Mouse (Mus musculus) forelimb bud, embryonic 11.5 days (tissue): ENCODE data around the gene Tgfbr3.

Experiments used
- DNase-seq: peaks from one replicate; pipeline ENCODE4 v3.0.0-alpha.2; 2012; ENCODE audit warnings: low read depth, low spot score

Tgfbr3 gene

DNA sequence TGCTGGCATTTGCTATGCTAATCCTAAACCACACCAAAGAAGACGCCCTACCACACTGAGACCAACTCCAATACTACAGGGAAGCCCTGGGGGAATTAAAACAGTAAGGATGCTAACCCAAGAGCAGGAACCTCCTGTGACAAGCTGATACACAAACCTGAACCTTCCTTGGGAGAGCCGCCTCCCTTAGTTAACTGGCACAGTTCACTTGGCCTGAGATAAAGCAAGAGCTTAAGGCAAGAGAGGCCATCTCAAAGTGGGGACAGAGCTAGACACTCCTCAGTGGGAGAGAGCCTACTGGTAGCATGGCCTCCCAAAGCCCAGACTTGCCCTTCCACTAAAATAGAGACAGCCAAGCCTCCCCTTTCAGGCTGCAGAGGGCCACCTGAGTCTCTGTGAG lies 79.4 kb downstream of the Tgfbr3 start:
- DNase-seq = no peak

DNA sequence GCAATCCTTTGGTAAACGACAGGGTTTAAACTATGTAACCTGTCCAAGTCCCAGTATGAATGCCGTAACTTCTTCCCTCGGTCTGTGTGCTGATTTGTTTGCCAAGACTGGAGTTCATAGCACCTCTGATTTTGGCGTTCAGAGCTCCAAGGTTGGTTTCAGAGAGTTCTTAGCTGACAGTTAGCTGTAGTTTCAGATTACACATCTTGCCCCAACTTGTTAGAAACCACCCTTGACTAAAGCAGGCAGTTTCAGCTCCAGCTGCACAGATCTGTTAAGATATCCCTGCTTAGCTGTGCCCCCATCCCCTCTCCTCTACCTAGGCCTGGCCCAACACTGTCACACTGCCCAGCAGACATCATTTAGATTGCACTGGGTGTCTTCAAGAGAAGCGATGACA lies 81.5 kb downstream of the Tgfbr3 start:
- DNase-seq = no peak

DNA sequence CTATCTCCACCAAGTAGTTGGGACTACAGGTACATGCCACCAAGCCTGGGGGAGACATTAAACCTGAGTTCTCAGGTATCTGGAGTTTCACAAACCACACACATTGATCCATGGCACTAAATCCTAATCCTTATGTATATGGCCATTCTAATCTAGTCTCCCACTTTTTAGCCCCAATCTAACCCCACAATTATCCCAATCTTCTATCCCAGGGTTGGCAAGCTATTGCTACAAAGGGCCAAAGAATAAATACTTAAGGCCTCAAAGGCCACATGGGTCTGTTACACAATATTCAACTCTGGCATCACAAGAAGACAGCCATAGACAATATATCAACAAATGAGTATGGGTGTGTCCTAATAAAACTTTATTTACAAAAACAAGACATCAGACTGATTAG lies 85.1 kb downstream of the Tgfbr3 start:
- DNase-seq = no peak

DNA sequence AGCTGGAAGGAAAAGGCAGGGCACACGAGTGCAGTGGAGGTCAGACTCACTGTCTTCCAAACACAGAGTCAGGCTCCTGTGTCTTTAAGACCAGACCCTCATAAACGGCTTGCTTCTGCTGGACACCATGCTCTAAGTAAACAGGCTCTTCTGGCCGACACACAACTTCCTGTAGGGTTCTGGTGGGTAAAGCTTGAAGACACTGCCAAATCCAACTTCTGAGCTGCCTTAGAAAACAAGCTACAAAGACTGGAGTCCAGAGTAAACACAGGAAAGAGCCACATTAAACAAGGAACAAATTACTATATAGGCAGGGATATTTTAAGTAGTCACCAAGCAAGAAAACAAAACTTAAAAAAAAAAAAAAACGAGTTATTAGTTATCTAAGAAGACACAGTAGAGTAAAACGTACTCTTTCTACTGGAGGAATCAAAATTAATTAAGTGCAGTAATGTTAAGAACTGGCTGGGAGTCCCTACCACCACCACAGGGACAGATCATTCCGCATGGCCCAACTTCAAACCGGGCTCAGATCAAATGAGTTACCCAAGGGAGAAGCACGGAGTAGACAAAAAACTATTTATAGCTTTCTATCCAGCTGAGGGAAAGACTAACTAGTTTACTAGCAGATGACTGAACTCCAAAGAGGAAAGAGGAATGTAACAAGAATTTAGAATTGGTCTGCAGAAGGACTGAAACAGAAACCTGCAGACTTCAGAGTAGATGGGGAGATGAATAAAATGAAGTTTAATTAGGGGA lies 86.4 kb downstream of the Tgfbr3 start:
- DNase-seq = no peak

DNA sequence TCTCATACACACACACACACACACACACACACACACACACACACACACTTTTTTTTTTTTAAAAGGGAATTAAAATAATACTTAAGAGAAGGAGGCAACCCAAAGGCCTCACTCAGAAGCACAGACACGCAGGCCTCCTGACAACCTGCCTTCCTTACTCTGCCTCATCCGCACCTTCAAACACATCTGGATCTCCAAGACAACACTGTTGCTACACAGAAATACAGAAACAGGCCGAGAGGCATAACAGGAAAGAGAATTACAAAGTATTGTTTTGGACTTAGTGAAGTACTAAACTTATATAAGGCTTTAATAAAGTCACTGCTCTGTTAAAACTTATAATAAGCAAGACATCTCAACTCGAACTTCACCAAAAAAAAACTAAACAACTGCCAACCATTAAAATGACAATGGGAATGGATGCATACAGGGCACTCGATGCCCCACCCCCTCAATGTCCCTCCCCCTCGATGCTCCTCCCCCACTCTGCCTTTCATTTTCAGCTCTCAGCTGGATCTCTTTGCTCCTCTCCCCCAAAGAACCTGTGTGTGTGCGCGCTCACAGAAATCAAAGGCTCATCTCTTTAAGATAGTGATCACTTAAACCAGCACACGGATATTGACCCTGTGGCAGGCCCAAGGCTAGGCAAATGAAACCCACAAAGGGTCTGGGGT lies 87.8 kb downstream of the Tgfbr3 start:
- DNase-seq = no peak

DNA sequence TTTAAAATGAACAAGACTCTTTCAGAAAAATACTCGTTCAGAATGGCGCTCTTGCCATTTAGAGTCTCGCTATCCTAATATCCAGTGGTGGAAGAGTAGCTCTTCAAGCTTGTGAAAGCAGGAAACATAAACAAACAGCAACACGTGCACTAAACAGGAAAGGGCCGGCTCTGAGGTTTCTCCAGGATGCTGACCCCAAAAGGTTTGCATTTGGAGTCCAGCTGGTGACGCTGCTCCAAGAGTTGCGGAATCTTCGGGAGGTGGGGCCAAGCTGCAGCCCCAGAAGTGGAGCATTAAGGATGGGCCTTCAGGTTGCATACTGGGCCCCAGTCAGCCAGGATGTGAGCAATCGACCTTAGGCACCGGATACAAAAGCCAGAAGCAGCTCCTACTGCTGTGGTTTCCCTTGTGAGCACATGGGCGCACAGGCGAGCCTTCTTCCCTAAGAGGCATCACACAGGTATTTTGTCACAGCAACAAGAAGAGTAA lies 88.5 kb downstream of the Tgfbr3 start:
- DNase-seq = peak; percentile 43

DNA sequence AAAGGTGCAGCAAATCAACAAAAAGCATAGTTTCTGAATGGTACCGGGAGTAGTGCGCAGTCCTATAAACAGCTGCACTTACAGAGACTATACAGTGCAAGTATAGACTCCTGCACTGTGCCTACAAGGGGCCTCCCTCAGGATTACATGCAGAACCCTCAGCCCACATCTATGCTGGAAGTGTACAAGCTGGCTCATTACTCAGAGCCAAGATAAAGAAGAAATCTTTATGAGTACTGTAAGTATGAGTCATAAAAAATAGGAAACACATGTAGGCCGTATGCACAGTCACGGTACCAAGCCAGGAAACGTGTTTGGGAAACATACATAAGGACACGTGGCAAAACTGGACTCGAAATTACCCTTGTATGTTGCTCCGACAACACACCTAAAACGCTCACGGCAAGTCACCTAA lies 89.2 kb downstream of the Tgfbr3 start:
- peak; percentile 53 for DNase-seq

DNA sequence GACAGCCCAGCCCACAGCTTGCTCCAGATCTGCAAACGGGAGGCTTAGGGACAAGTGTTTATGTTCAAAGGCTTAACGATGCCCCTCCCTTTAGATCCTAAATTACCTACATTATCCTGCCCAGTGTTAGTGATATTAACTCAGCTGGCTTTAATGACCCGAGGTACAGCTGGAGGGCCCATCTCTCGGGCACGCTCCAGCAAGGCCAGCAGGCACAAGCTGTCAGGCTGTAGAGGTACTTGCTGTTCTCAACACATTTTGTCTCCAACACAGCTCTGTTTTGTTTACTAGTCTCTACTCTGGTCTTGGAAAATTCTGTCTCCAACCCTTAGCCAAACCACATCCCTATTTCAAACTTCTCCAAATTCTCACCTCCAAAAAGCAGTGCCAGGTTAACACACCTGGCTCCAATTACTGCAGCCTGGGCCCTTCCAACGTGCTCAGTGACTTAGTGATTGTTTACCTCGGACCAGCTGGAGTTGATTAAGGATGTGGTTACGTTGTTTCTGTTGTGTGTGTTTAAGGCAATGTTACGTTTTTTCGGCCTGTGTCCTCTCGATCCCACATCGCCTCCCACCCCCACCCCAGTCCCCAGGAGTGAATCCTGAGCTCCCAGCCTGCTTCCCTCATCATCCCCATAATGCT lies 93.6 kb downstream of the Tgfbr3 start:
- peak; percentile 92 for DNase-seq

DNA sequence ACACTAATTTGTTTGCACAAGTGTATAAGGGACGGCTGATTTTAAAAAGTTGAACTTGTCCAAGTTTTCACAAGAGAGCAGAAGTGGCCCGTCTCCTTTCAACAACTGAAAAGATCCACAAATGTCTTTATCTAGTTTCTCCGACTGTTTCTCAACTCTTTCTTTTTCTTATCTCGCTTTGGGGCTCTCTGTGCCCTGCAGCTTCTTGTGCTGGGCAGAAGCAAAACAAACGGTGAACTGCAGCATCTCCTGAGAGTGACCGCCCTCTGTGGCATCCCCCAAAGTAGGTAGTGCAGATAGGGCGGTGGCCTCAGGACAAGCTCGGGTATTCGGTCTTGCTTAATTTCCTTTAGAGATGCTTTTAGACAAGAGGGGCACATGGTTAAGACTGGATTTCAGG lies 96.3 kb downstream of the Tgfbr3 start:
- DNase-seq = no peak

DNA sequence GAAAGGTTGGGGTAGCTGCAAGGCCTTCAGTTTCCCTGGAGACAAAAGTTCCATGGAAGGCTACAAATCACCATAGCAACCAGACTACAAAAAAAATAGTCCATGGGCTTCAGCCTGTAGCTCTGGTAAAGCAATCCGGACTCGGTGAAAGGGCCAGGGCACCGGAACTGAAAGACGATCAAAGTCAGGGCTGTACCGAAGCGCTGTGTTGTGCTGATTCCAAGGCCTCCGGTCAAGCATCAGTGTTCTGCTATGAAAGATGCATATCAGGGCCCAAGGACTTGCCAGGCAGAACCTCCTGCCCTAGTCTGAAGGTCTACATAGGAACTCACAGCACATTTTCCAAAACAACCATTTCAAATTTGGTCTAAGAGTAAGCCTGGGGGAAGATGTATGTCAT lies 97.1 kb downstream of the Tgfbr3 start:
- DNase-seq = no peak

DNA sequence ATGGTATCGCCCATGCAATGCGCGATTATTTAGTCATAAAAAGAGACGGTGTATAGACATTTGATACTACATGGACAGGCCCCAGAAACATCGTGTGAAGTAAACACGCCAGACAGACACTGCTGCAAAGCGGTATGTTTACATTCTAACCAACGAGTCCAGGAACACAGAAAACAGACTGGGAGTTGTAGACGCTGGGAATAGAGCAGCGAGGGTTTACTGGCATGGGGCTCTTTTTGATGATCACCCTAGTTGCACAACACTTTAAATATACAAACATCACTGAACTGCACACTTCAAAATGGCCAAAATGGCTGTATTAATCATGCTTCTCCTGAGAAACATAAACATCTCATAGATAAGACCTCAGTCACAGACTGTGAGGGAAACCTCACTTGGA lies 100.9 kb downstream of the Tgfbr3 start:
- no peak for DNase-seq

DNA sequence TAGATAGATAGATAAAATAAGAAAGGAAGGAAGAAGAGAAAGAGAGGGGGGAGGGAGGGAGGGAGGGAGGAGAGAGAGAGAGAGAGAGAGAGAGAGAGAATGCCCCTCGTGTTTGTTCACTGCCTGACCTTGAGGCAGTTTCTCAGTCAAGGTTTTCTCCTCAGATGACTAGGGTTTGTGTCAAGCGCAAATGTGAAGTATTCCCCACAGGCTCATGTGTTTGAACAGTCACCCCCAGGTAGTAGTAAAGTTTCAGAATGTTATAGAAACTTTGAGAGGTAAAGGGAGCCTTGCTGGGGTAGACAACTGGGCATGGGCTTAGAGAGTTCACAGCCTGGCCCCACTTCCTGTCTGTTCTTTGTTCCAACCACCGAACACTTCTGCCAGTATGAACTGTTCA lies 103.2 kb downstream of the Tgfbr3 start:
- no peak for DNase-seq

DNA sequence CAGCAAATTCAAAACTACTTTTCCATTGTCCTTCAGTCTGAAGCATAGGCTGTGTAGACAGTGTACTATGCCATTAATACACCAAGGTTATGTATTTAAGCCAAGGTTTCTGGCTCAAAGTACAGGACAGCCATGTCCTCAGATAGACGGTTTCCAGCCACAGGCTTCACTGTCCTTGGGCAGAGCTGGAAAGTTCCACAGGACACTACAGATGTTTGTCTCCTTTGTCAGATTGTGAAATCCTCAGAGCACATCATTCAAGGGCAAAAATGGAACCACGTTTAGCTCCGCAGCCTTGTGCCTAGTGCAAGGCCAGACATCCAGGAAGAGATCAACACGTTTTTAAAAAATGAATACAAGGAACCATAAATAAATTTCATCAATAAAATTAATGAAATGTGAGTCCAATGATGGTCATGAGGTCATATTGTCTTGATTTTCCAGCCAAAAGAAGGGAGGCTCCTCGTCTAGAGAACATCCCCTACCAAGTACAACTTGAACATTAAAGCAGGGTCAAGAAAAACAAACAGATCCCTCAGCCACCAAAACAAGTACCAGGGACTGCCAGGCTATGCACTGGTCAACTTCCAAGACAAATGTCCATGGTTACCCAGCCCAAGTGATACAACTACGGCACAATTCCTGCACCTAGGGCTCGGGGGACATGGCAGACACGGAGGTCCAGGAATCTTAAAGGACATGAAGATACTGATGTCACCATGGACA lies 105.1 kb downstream of the Tgfbr3 start:
- DNase-seq = no peak

DNA sequence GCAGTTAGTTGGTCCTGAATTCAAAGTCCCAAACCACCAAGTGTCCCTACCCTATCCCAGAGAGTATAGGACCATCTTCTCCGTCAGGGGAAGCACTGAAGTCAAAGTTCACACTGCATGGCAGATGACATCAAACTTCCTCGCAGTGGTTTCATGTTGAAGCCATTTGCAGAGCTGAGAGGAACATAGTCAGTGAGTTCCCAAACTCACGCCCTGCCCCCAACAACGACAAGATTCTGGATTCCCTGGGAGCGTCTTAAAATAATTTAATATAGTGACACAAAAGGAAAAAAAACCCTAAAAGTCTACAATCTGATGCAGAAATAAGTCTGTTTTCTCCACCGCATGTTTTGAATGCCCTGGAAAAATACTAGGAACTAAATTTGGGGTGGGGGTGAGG lies 105.9 kb downstream of the Tgfbr3 start:
- DNase-seq = no peak

DNA sequence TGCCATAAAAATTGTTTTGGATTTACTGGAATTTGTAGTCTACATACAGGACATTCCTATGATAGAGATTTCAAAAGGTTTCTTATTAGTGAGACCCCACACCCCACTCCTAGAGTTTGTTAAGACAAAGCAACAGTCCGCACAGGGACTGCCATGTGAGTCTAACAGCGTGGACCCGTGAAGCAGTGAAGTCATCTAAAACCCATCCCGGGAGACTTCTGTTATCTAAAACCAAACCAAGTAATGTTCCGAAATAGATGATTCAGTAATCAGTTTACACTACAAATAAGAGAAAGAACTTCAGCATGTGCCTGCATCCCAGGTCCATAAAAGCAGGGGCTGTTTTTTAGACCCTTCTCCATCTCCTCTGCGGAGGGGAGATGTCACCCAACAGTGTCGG lies 106.7 kb downstream of the Tgfbr3 start:
- no peak for DNase-seq

DNA sequence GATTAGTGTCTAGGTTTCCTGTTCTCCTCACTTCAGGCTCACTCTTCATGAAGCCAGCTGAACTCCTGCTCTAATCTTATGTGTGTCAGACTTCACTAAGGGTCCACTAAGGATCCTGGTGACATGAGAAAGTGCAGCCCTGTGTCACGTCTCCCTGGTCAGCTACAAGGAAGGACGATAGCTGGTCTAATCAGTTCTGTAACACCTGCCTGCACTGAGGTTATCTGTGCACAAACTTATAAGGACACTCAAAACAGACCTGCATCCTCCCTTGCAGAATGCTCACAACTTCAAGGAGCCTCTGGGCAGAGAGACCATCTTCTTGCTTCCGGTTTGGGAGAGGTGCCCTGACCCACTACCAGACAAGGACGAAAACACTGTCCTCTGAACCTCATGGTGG lies 107.6 kb downstream of the Tgfbr3 start:
- no peak for DNase-seq

DNA sequence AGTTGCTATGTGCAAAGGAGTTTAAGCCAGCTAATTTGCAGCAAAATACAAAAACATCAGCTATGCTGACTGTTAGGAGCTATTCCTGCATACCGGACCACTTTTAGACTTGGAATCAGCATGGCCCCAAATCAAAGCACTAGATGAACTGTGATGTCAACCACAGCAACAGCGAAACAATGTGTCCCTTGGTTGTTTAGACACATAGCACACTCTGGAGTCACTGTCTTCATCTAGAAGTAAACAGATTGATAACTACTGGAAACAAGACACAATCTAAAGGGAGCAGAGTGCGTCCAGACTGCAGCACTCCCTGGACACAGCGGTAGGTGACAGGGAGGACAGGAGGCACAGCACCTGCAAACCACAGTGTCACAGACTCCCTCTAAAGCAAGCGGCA lies 110.2 kb downstream of the Tgfbr3 start:
- DNase-seq = no peak

DNA sequence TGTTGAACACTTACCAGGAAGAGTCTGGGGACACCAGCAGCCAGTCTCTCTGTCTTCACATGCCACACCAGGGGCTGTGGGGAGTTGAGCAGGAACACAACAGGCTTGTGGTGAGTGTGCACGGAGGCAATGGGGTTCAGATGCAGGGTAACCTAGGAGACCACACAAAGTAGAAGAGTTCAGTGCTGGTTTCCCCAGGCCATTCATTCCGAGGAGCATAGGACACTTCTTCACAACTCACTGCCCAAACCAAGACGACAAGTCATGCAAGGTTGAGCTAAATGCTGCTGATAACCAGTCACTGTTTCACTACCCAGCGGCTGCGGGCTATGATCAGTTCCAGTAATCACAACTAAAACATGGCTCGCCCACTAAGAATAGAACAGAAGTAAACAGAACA lies 111.6 kb downstream of the Tgfbr3 start:
- no peak for DNase-seq

DNA sequence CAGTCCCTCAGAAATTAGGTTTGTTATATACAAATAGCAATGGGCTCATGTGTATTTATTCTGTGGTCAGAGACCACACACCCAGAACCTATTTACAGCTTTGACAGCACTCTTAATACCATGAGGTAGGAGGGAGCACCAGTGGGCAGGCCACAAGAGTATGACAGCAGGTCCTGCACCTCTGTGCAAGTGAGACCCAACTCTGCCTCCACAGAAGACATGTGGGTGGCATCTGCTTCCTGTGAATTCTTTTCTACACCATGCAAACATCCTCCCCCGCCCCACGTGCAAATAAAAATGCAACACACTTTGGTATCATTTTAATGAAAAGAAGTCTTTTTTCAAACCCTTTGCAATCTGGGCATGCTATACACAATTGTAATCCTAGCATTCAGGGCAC lies 112.2 kb downstream of the Tgfbr3 start:
- no peak for DNase-seq

DNA sequence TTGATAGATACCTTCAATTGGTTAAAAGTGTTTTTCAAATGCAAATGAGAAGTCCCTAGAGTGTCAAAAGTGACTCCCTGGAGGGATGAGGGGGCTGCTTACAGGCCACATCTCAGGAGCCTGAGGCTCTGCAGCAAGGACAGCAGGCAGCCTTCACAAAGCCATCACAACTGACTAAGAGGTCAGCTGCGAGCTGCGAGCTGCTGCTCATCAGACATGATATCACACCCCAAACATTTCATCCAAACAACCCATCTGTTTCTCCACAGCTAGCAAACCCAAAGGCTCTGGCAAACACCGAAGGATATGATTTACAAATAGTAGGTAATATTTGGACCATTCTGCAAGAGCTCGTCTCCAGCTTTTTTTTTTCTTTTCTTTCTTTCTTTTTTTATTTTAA lies 112.6 kb downstream of the Tgfbr3 start:
- DNase-seq = no peak

DNA sequence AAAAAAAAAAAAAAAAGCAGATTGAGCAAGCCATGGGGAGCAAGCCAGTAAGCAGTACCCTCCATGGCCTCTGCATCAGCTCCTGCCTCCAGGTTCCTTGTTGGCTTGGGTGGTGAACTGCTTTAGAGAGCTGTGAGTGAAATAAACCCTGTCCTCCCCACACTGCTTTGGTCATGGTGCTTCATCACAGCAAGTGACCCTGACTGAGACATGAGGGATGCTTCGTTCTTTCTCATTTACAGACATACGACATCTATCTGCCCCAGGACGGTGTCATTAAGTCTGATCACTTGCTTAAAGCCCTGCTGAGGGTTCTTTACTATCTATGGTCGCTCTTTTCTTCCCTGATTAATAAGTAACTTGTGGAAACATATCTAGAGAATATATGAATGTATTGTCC lies 113.2 kb downstream of the Tgfbr3 start:
- DNase-seq = no peak

DNA sequence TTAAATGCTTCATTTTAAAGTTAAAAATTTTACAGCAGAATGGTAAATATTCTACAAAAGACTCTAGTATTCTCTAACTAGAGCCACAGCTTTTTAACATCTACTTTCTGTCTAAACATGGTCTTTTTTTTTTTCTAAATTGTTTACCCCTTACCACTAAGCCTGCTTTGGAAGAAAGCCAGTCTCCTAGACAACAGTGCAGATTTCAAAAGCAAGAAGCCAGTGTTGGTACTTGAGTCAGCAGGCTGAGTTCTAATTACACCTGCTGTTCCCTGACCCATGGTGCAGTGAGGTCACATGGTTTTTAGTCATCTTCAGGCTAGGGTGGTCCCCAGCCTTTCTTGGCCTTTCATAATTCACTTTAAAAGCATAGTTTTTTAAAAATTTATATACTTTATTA lies 115.2 kb downstream of the Tgfbr3 start:
- no peak for DNase-seq
